Mouse (Mus musculus) erythroblast, embryonic 14.5 days (primary cell): ENCODE data around the gene Tubb4b.

ENCODE experiments used
- GATA1 ChIP-seq: IDR thresholded peaks from 2 replicates; pipeline ENCODE4 v1.6.1; 2012; ENCODE audit warnings: low read length, inconsistent platforms, mixed read lengths
- TAL1 ChIP-seq: IDR thresholded peaks from 3 replicates; pipeline ENCODE4 v1.6.1; 2012; ENCODE audit warnings: low read length, inconsistent platforms, mixed read lengths

- TF ChIP-seq TAL1 (no peak), GATA1 (no peak)
Measured at GRCm38 (mm10) chr2:25265897-25266656, 41.6 kb upstream of the Tubb4b start.
